Mouse (Mus musculus) bone marrow macrophage, adult 2 months (primary cell): ENCODE measurements around the gene Slc35e3.

Source experiments
- CTCF ChIP-seq: IDR thresholded peaks from 2 replicates; pipeline ENCODE4 v1.5.1; 2012; ENCODE audit warnings: low read depth, mild to moderate bottlenecking, low read length, moderate library complexity
- POLR2A ChIP-seq: IDR thresholded peaks from 2 replicates; pipeline ENCODE4 v1.6.1; 2012; ENCODE audit warnings: mild to moderate bottlenecking, low read depth, low read length, borderline replicate concordance

GRCm38 (mm10) chr10:117692953-117693352 lies 53.2 kb downstream of the Slc35e3 start:
- TF ChIP-seq CTCF (no peak), POLR2A (no peak)
